Mouse (Mus musculus): ENCODE data around the gene Usp43.

DNA sequence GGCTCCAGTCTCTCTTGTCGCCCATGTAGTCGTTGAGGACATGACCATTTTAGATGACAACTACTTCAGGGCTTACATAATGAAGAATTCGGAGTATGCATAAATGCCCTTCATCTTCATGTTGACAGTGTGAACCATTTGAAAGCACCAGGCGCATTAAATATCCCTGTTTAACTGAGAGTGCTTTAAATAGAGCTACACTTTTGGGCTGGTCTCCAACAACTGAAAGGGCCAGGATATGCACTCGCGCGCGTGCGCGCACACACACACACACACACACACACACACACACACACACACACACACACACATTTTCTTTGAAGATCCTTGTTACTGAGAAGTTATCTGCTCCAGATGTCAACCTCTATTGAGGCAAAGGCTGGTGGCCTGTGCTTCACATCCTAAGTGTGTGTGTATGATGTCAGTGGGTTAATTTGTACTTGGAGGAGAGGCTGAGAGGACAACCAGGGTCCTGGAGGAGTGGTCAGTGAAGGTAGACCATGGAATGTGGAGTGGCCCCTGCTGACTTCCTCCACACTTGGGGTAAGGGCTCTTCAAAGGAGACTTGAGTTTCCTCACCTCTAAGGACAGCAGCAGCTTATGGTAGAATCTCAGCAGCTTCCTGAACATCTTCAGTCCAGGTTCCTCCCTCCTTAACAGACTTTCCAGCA is 86.4 kb downstream of the Usp43 start:
- TF ChIP-seq CTCF (IDR thresholded peaks at IDR 0.05; ENCODE audit: borderline replicate concordance, control insufficient read depth, extremely low read depth, insufficient read depth, low read length, poor library complexity) (no peak), POLR2A (IDR thresholded peaks at IDR 0.05; ENCODE audit: control insufficient read depth, extremely low read depth, insufficient read depth, low read length, poor library complexity) (no peak)
